Mouse (Mus musculus) heart, embryonic 15.5 days (tissue): ENCODE results near the gene Mark2. TPM values are rescaled to one million over a fixed set of nuclear protein-coding genes. Genes with fewer than 3 reads are reported as not detected.
A peak's percentile ranks its signal among the peaks of the same experiment; 100 is the strongest.

Experiments used
- ATAC-seq: fragments of 200-750 bp; cut with Nextera tagmentation; replicated peaks from 2 replicates; pipeline ENCODE4 v1.8.0; 2017; ENCODE audit warnings: low read depth, moderate TSS enrichment; ENCODE audit not compliant: insufficient number of reproducible peaks, insufficient read depth, low FRiP score
- H3K27ac ChIP-seq: fragments of 300-500 bp; sonication (generic); 2 replicates; pipeline ENCODE4 v1.5.1; 2015; ENCODE audit warnings: mild to moderate bottlenecking, inconsistent platforms
- H3K27me3 ChIP-seq: fragments of 300-500 bp; sonication (generic); 2 replicates; pipeline ENCODE4 v1.6.1; 2015; ENCODE audit warnings: inconsistent platforms
- H3K36me3 ChIP-seq: fragments of 300-500 bp; sonication (generic); 2 replicates; pipeline ENCODE4 v1.6.1; 2015; ENCODE audit warnings: mild to moderate bottlenecking, inconsistent platforms
- H3K4me1 ChIP-seq: fragments of 300-500 bp; sonication (generic); replicated peaks from 2 replicates; pipeline ENCODE4 v1.6.1; 2015; ENCODE audit warnings: inconsistent platforms
- H3K4me2 ChIP-seq: fragments of 300-500 bp; sonication (generic); 2 replicates; pipeline ENCODE4 v1.6.1; 2015; ENCODE audit warnings: inconsistent platforms, mild to moderate bottlenecking, moderate library complexity
- H3K4me3 ChIP-seq: fragments of 300-500 bp; sonication (generic); 2 replicates; pipeline ENCODE4 v1.5.1; 2015; ENCODE audit warnings: mild to moderate bottlenecking, inconsistent platforms
- H3K9ac ChIP-seq: fragments of 300-500 bp; sonication (generic); 2 replicates; pipeline ENCODE4 v1.6.1; 2015; ENCODE audit warnings: mild to moderate bottlenecking, inconsistent platforms
- H3K9me3 ChIP-seq: fragments of 300-500 bp; sonication (generic); replicated peaks from 2 replicates; pipeline ENCODE4 v1.6.1; 2016; ENCODE audit warnings: inconsistent platforms
- WGBS: fragments of 180-500 bp; shearing (Covaris S2); methylation state at CpG from one replicate; pipeline ENCODE4 v1.1.7; 2015; ENCODE audit warnings: mixed read lengths; 5-methylcytosine and 5-hydroxymethylcytosine counted together
- polyA plus RNA-seq: library from polyadenylated mRNA; unstranded; fragments of >200 nt; fragmentation: Nextera tagmentation; extraction: Ambion mirVana; gene quantifications from 2 replicates; pipeline ENCODE4 v1.2.1, GENCODE M21; 2015

The Mark2 gene
- polyA plus RNA-seq, 1 experiment from 2014 or later, result 26.4 TPM

DNA sequence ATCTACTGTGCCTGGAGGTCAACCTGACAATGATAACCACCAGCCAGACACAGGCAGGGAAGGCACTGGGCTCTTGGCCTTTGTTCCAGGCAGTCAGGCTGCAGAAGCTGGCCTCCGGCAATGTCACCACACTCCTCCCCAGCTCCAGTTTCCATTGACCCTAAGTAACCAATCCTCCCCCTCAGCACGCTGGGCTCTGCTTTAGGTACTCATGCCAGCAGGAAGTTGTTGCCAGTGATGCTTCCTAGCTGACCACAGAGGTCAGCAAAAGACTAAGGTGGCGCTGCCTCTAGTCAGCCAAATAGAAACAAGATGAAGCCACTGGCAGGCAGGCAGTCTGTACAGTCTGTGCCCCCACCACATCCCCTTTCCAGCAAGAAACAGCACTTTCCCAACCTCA is 34.7 kb downstream of the Mark2 start:
- WGBS, result 57% methylated on average over 3 of the region's 3 CpGs
- Histone ChIP-seq H3K9me3 (no peaks in the 10 kb centered on the region), H3K27ac (no peak overlapping the region), H3K9ac (no peak overlapping the region), H3K36me3 (no peaks in the 10 kb centered on the region), H3K4me3 (no peak overlapping the region), H3K4me2 (no peak overlapping the region), H3K27me3 (no peaks in the 10 kb centered on the region), H3K4me1 (peaks cover 78% of the 10 kb centered on the region)
- no peak for ATAC-seq

DNA sequence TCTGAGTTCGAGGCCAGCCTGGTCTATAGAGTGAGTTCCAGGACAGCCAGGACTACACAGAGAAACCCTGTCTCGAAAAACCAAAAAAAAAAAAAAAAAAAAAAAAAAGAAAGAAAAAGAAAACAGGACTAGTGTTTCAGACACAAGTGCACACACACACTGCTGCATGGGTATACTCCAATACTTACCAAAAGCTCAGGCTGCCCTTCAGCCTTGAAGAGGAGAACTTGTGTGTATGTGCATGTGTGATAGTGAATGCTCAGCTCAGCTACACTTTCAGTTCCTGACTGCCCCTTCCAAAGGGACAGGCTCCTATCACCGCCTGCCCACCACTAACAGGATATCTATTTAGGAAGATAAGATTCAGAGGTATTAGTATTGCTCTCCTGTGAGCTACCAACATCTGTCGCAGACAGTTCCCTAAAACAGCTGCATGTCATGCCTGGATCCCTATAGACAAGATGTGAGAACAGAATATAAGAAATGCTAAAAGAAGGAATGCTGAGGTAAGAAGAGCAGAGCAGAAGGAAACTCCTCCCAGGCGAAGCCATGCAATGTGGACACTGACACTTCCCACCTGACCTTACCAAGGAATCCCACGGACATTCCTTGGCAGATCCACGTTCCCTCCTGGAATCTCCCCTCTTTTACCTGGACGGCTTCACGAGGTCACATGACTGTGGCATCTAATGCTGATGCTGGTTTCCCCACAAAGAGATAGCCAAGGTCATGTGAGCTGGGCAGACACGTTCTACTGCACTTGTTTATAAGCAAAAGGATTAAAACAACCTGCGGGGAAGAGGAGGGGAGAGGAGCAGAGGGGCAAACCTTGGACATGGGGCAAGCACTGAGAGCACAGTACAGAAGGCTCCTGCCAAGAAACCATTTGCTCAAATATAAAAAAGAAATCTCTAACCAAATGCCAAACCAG is 36.0 kb downstream of the Mark2 start:
- 50% methylated on average over 11 of the region's 11 CpGs for WGBS
- Histone ChIP-seq H3K27ac (peak overlapping the region; percentile 26), H3K4me3 (no peak overlapping the region), H3K27me3 (no peaks in the 10 kb centered on the region), H3K36me3 (no peaks in the 10 kb centered on the region), H3K4me1 (peaks cover 70% of the 10 kb centered on the region), H3K4me2 (no peak overlapping the region), H3K9me3 (no peaks in the 10 kb centered on the region), H3K9ac (no peak overlapping the region)
- ATAC-seq, result no peak

DNA sequence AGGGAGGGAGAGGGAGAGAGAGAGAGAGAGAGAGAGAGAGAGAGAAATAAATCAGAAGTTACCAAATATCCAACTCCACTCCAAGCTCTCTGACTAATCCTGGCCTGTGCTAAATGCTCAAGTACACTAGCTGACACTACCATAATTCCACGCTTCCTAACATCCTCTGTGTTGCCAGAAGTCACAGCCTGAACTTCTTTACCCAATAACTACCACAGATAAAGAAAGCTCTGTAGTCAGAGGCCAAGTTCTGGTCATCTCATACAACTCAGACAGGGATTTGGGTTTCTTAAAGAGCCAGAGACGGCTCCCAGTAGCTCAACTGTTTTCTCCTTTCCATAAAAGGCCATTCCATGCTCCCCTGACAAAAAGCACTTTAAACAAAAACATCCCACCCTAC is 36.9 kb downstream of the Mark2 start:
- no peak overlapping the region for H3K9ac ChIP-seq
- H3K4me2 ChIP-seq, result no peak overlapping the region
- no peaks in the 10 kb centered on the region for H3K9me3 ChIP-seq
- peak overlapping the region; percentile 26; the same call in 1 of the 2 replicates for H3K27ac ChIP-seq
- 61% methylated on average over 2 of the region's 2 CpGs for WGBS
- peaks cover 62% of the 10 kb centered on the region for H3K4me1 ChIP-seq
- no peak for ATAC-seq
- H3K4me3 ChIP-seq, result no peak overlapping the region
- no peaks in the 10 kb centered on the region for H3K36me3 ChIP-seq
- H3K27me3 ChIP-seq, result no peaks in the 10 kb centered on the region

DNA sequence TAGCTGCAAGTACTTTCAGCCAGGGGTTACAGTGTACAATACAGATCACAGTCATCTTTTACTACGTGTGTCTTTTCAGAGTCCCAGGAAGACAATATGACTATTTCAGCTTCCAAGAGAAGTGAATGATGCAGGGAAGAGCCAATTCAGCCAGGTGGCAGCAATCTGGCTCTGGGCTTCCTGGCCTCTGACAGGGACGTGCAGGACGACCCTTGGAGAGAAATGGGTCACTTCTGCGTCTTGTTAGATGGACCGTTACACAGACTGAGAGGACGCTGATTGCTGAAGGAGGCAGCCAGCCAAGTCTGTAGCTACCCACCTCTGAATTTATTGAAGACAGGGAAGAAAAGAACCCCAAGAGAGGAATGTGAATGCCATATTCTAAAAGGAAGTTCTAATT is 37.9 kb downstream of the Mark2 start:
- Histone ChIP-seq H3K9me3 (no peaks in the 10 kb centered on the region), H3K27me3 (no peaks in the 10 kb centered on the region), H3K4me3 (no peak overlapping the region), H3K36me3 (no peaks in the 10 kb centered on the region), H3K27ac (no peak overlapping the region), H3K4me2 (no peak overlapping the region), H3K4me1 (peaks cover 60% of the 10 kb centered on the region), H3K9ac (no peak overlapping the region)
- no peak for ATAC-seq
- WGBS, result 69% methylated on average over 6 of the region's 6 CpGs

DNA sequence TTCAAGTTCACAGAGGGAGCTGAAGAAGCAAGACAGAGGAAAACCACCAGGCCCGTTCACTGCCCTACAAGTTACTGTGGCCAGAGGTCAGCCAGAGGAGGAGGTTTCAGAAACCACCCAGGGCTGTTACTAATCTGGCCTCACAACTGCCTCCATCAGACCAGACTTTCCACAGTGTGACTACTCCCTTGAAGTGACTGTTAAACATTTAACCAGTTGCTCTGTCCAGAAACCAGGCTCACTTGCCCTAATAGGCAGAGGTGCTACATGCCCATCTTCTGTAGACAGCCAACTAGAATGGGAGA is 39.2 kb downstream of the Mark2 start:
- Histone ChIP-seq H3K9ac (no peak overlapping the region), H3K27me3 (no peaks in the 10 kb centered on the region), H3K27ac (peak overlapping the region; percentile 8; the same call in 1 of the 2 replicates), H3K4me1 (peaks cover 49% of the 10 kb centered on the region), H3K36me3 (no peaks in the 10 kb centered on the region), H3K9me3 (no peaks in the 10 kb centered on the region), H3K4me2 (no peak overlapping the region), H3K4me3 (no peak overlapping the region)
- 70% methylated on average over 1 of the region's 1 CpGs for WGBS
- no peak for ATAC-seq

DNA sequence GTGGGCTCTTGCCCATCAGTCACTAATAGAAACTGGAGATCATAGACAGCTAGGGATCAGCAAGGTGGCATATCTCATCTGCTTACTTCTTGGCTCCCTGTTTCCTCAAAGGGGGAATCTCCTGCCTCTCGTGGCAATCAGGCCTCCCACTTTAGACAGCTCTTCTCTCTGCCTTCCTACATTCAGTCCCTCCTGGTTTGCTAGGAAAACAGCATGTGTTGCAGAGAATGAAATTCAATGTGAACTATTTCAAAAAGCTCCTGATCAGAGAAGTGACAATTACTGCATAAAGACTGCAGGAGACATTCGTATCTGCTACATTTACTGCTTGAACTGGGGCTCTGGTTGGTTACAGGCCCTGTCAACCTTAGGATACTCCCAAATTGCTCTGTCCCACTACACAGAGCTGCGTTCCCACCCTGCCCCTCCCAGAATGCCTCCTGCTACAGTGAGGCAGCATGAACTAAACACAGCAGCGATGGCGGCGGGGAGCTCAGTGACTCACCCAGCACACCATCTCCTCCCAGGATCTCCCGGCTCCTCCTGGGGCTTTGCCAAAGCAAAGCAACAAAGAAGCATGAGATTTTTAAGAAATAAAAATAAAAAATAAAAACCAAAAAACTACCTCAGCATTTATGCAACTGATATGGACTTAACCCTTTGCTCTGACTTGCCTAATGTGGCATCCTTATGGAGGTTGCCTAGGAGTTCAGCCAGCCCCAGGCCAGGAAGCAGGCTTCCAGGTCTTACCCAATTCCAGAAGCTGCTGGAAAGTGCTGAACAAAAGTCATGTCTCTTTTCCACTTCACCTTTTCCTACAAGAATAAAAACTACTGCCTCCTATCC is 39.8 kb downstream of the Mark2 start:
- H3K9me3 ChIP-seq, result no peaks in the 10 kb centered on the region
- peaks cover 43% of the 10 kb centered on the region for H3K4me1 ChIP-seq
- ATAC-seq, result no peak
- no peaks in the 10 kb centered on the region for H3K36me3 ChIP-seq
- peak overlapping the region; percentile 8; the same call in 1 of the 2 replicates for H3K27ac ChIP-seq
- H3K4me2 ChIP-seq, result no peak overlapping the region
- H3K9ac ChIP-seq, result no peak overlapping the region
- no peak overlapping the region for H3K4me3 ChIP-seq
- H3K27me3 ChIP-seq, result no peaks in the 10 kb centered on the region
- 62% methylated on average over 7 of the region's 7 CpGs for WGBS

DNA sequence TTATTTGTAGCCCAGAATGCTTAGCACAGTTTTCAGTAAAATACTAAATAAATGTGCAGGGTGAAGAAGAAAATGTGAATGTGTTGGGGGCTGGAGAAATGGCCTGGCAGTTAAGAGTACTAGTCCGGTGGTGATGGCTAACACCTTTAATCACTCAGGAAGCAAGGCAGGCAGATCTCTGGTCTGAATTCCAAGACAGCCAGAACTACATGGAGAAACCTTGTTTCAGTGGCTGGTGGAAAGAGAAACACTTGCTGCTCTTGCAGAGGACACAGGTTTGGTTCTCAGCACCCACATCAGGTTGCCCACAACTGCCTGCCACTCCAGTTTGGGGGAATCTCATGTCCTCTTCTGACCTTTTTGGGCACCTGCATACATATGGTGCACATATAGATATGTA is 41.6 kb downstream of the Mark2 start:
- H3K9ac ChIP-seq, result no peak overlapping the region
- peaks cover 39% of the 10 kb centered on the region for H3K4me1 ChIP-seq
- ATAC-seq, result no peak
- WGBS, result 88% methylated on average over 1 of the region's 1 CpGs
- no peaks in the 10 kb centered on the region for H3K9me3 ChIP-seq
- no peaks in the 10 kb centered on the region for H3K36me3 ChIP-seq
- no peaks in the 10 kb centered on the region for H3K27me3 ChIP-seq
- H3K4me2 ChIP-seq, result no peak overlapping the region
- H3K4me3 ChIP-seq, result no peak overlapping the region
- no peak overlapping the region for H3K27ac ChIP-seq

DNA sequence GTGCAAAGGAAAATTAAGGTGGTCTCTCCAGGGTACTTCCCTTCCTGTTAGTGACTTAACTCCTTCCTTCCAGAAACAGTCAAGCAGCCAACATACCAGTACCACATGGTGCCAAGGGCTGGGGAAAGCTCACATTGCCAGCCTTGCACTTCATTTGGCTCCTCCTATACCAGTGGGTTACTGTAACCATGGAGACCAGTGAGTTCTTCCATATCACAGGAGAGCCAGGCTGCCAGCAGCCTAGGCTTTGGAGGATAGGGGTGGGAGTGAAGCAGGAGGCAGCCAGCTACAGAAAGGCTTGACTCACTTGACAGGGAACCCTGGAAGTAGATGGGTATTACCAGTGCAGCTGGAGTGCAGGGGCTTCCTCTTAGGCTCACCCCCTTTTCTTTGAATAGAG is 42.6 kb downstream of the Mark2 start:
- ATAC-seq, result 0 out of 2 replicates have a peak, but pooled peaks have one; percentile 41
- Histone ChIP-seq H3K4me3 (no peak overlapping the region), H3K9me3 (no peaks in the 10 kb centered on the region), H3K36me3 (no peaks in the 10 kb centered on the region), H3K27ac (0 out of 2 replicates have a peak overlapping the region, but pooled peaks have one; percentile 33), H3K4me2 (no peak overlapping the region), H3K9ac (no peak overlapping the region; the same call in 1 of the 2 replicates), H3K27me3 (no peaks in the 10 kb centered on the region), H3K4me1 (peaks cover 45% of the 10 kb centered on the region)

DNA sequence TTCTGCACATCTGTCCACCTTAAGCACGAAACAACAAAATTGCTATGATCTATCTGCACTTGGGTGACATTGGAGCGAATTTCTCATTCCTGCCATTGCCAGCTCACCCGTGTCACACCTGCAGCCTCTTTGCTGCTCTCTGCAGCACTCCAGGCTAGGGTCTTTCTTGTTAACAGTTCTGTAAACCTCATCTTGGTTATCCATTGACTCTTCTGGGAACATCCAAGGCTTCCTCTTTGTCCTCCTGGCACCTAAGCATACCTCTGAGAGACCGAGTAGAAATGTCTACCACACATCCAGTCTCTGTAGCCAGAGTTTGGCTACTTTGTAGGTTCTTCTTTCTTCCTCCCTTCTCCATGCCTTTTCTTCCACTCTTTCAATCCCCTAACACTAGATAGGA is 45.7 kb downstream of the Mark2 start:
- no peaks in the 10 kb centered on the region for H3K9me3 ChIP-seq
- H3K4me1 ChIP-seq, result peaks cover 51% of the 10 kb centered on the region
- H3K27ac ChIP-seq, result no peak overlapping the region
- H3K4me3 ChIP-seq, result no peak overlapping the region
- no peaks in the 10 kb centered on the region for H3K36me3 ChIP-seq
- no peak overlapping the region for H3K9ac ChIP-seq
- H3K27me3 ChIP-seq, result no peaks in the 10 kb centered on the region
- no peak overlapping the region for H3K4me2 ChIP-seq
- no peak for ATAC-seq
- WGBS, result 83% methylated on average over 4 of the region's 4 CpGs

DNA sequence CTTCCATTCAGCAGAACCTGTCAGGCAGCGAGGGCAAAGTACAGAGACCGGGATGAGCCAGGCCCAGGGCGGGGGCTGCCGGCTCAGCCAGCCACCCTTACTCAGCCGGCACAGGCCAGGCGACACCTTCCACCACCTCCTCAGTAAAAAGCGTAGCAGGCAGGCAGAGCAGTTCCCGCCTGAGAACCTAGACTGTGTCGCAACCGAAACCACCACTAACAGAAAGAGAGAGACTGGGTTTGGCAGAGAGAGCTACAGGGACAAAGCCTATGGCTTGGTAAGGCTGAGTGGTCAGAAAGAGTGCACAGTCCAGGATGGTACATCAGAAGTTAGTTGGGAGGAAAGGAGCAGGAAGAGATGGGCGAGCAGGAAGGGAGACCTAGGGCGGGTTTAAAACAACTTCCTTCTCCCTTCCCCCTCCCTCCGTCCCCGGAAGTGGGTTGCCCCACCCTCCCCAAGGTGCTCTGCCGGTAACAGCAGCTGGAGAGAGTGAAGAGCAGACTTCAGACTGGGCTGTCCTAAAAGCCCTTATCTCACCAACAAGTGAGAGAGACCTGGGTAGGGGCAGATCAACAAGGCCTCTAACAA is 46.5 kb downstream of the Mark2 start:
- Histone ChIP-seq H3K4me2 (peak overlapping the region; percentile 38), H3K4me1 (peaks cover 55% of the 10 kb centered on the region), H3K4me3 (peak overlapping the region; percentile 21), H3K9ac (peak overlapping the region; percentile 12; the same call in 1 of the 2 replicates), H3K36me3 (0 out of 2 replicates have a peak, but pooled peaks cover 3% of the 10 kb centered on the region), H3K27me3 (no peaks in the 10 kb centered on the region), H3K9me3 (no peaks in the 10 kb centered on the region), H3K27ac (peak overlapping the region; percentile 46)
- 42% methylated on average over 15 of the region's 15 CpGs for WGBS
- no peak; the same call in 1 of the 2 replicates for ATAC-seq
